In genomic region chr8:119794689-119795088, GRCm38 (mm10) we compare ENCODE assay signal across 19 mouse cellular contexts.
"Had no signal": no experiment of that assay in that cellular context is flagged by ENCODE, and none has a peak within 500 bp of the region (broad histone marks: within the 10 kb centered on the region; RNA-seq: fewer than 3 reads in every experiment).

No protein-coding gene starts in this region.

- ATAC-seq: midbrain, embryonic 16.5 days had no signal

- H3K9ac ChIP-seq: liver, embryonic 14.5 days; lung, embryonic 15.5 days; midbrain, embryonic 12.5 days; neural tube, embryonic 13.5 days had no signal

- H3K9me3 ChIP-seq: lung, embryonic 15.5 days; midbrain, embryonic 12.5 days; neural tube, embryonic 13.5 days had no signal

- H3K36me3 ChIP-seq: lung, embryonic 15.5 days; midbrain, embryonic 12.5 days; neural tube, embryonic 13.5 days had no signal

- DNase-seq: kidney, adult 11 months; kidney, adult 9 months; kidney, postnatal 14 days; kidney, postnatal 4 days; layer of hippocampus, adult 9-11 months; lung, adult 18-20 months; lung, postnatal 10 days; lung, postnatal 36 days; retina, postnatal 1 day; right cerebral cortex, postnatal 25 days; thymus, adult 18-20 months; thymus, postnatal 36 days had no signal

- H3K27ac ChIP-seq: layer of hippocampus, adult 2 months; liver, embryonic 14.5 days; lung, embryonic 15.5 days; midbrain, embryonic 12.5 days; neural tube, embryonic 13.5 days had no signal

- H3K4me2 ChIP-seq: lung, embryonic 15.5 days; midbrain, embryonic 12.5 days; neural tube, embryonic 13.5 days had no signal

- H3K4me3 ChIP-seq: layer of hippocampus, adult 2 months; lung, embryonic 15.5 days; midbrain, embryonic 12.5 days; myocyte; neural tube, embryonic 13.5 days had no signal

- H3K27me3 ChIP-seq: lung, embryonic 15.5 days; neural tube, embryonic 13.5 days had no signal
